Mouse (Mus musculus) stomach, embryonic 15.5 days (tissue): ENCODE measurements around the gene Nup153. TPM values are rescaled to one million over a fixed set of nuclear protein-coding genes. Genes with fewer than 3 reads are reported as not detected.

Source experiments
- ATAC-seq: fragments of 200-750 bp; cut with Nextera tagmentation; 2 replicates; pipeline ENCODE4 v1.8.0; 2017; ENCODE audit warnings: low read depth, moderate number of reproducible peaks, moderate TSS enrichment; ENCODE audit not compliant: insufficient read depth, low FRiP score
- H3K27ac ChIP-seq: fragments of 300-500 bp; sonication (generic); 2 replicates; pipeline ENCODE4 v1.5.1; 2015; ENCODE audit warnings: mild to moderate bottlenecking, inconsistent platforms
- H3K27me3 ChIP-seq: fragments of 300-500 bp; sonication (generic); replicated peaks from 2 replicates; pipeline ENCODE4 v1.6.1; 2015; ENCODE audit warnings: inconsistent platforms
- H3K36me3 ChIP-seq: fragments of 300-500 bp; sonication (generic); 2 replicates; pipeline ENCODE4 v1.6.1; 2015; ENCODE audit warnings: inconsistent platforms
- H3K4me1 ChIP-seq: fragments of 300-500 bp; sonication (generic); 2 replicates; pipeline ENCODE4 v1.6.1; 2015; ENCODE audit warnings: inconsistent platforms
- H3K4me2 ChIP-seq: fragments of 300-500 bp; sonication (generic); 2 replicates; pipeline ENCODE4 v1.6.1; 2015; ENCODE audit warnings: mild to moderate bottlenecking, inconsistent platforms
- H3K4me3 ChIP-seq: fragments of 300-500 bp; sonication (generic); replicated peaks from 2 replicates; pipeline ENCODE4 v1.5.1; 2015; ENCODE audit warnings: inconsistent platforms
- H3K9ac ChIP-seq: fragments of 300-500 bp; sonication (generic); 2 replicates; pipeline ENCODE4 v1.6.1; 2015; ENCODE audit warnings: inconsistent platforms
- H3K9me3 ChIP-seq: fragments of 300-500 bp; sonication (generic); 2 replicates; pipeline ENCODE4 v1.6.1; 2016; ENCODE audit warnings: inconsistent platforms
- WGBS: fragments of 180-500 bp; shearing (Covaris S2); methylation state at CpG from one replicate; pipeline ENCODE4 v1.1.7; 2015; 5-methylcytosine and 5-hydroxymethylcytosine counted together
- polyA plus RNA-seq: library from polyadenylated mRNA; unstranded; fragments of >200 nt; fragmentation: Nextera tagmentation; extraction: Ambion mirVana; gene quantifications from 2 replicates; pipeline ENCODE4 v1.2.1, GENCODE M21; 2015

Nup153 gene
- polyA plus RNA-seq, 1 experiment from 2014 or later: 18.4 TPM

GRCm38 (mm10) chr13:46727038-46727836 is 503 bp downstream of the Nup153 start:
- under 1% methylated on average over 62 of the region's 85 CpGs for WGBS
- no peaks in the 10 kb centered on the region for H3K27me3 ChIP-seq

GRCm38 (mm10) chr13:46726288-46727037 is 1.3 kb downstream of the Nup153 start:
- peak overlapping the region; percentile 71 for H3K9ac ChIP-seq
- H3K27ac ChIP-seq: peak overlapping the region; percentile 96
- H3K4me3 ChIP-seq: peak overlapping the region; percentile 73
- under 1% methylated on average over 29 of the region's 30 CpGs for WGBS
- H3K4me1 ChIP-seq: peaks cover 7% of the 10 kb centered on the region
- H3K27me3 ChIP-seq: no peaks in the 10 kb centered on the region
- peak overlapping the region; percentile 70 for H3K4me2 ChIP-seq
- no peaks in the 10 kb centered on the region for H3K9me3 ChIP-seq
- H3K36me3 ChIP-seq: no peaks in the 10 kb centered on the region
- ATAC-seq: no peak

More at GRCm38 (mm10) chr13:46727038-46727836, 503 bp downstream of the Nup153 start:
- Histone ChIP-seq H3K27ac (peak overlapping the region; percentile 96), H3K4me2 (peak overlapping the region; percentile 70), H3K36me3 (no peaks in the 10 kb centered on the region), H3K9ac (peak overlapping the region; percentile 71), H3K9me3 (no peaks in the 10 kb centered on the region), H3K4me1 (peaks cover 7% of the 10 kb centered on the region), H3K4me3 (peak overlapping the region; percentile 73)
- ATAC-seq: peak; percentile 74

GRCm38 (mm10) chr13:46725227-46725626 is 2.5 kb downstream of the Nup153 start:
- peaks cover 7% of the 10 kb centered on the region for H3K4me1 ChIP-seq
- no peak overlapping the region for H3K27ac ChIP-seq
- no peak overlapping the region for H3K4me3 ChIP-seq
- no peaks in the 10 kb centered on the region for H3K9me3 ChIP-seq
- ATAC-seq: no peak
- H3K4me2 ChIP-seq: peak overlapping the region; percentile 29; the same call in 1 of the 2 replicates
- H3K27me3 ChIP-seq: no peaks in the 10 kb centered on the region
- H3K9ac ChIP-seq: no peak overlapping the region
- H3K36me3 ChIP-seq: no peaks in the 10 kb centered on the region
- 23% methylated on average over 2 of the region's 2 CpGs for WGBS

GRCm38 (mm10) chr13:46724371-46724770 is 3.4 kb downstream of the Nup153 start:
- Histone ChIP-seq H3K4me2 (no peak overlapping the region), H3K4me1 (peaks cover 7% of the 10 kb centered on the region), H3K27ac (no peak overlapping the region), H3K9ac (no peak overlapping the region), H3K4me3 (no peak overlapping the region), H3K9me3 (no peaks in the 10 kb centered on the region), H3K36me3 (no peaks in the 10 kb centered on the region), H3K27me3 (no peaks in the 10 kb centered on the region)
- no peak for ATAC-seq

GRCm38 (mm10) chr13:46721009-46721408 is 6.7 kb downstream of the Nup153 start:
- Histone ChIP-seq H3K9ac (no peak overlapping the region), H3K36me3 (peaks cover 3% of the 10 kb centered on the region; the same call in 1 of the 2 replicates), H3K4me1 (peaks cover 7% of the 10 kb centered on the region), H3K4me3 (no peak overlapping the region), H3K27me3 (no peaks in the 10 kb centered on the region), H3K9me3 (no peaks in the 10 kb centered on the region), H3K27ac (no peak overlapping the region), H3K4me2 (no peak overlapping the region)
- no peak for ATAC-seq

- no peak for ATAC-seq
- Histone ChIP-seq H3K36me3 (peaks cover 5% of the 10 kb centered on the region; the same call in 1 of the 2 replicates), H3K9ac (no peak overlapping the region), H3K4me1 (no peaks in the 10 kb centered on the region), H3K27ac (no peak overlapping the region), H3K27me3 (no peaks in the 10 kb centered on the region), H3K9me3 (no peaks in the 10 kb centered on the region), H3K4me2 (no peak overlapping the region), H3K4me3 (no peak overlapping the region)
- WGBS: 80% methylated on average over 5 of the region's 5 CpGs
These were observed 8.8 kb downstream of the Nup153 start for GRCm38 (mm10) chr13:46718893-46719400.

- H3K36me3 ChIP-seq: peaks cover 12% of the 10 kb centered on the region; the same call in 1 of the 2 replicates
These were observed 11.6 kb downstream of the Nup153 start for GRCm38 (mm10) chr13:46715976-46716639.

GRCm38 (mm10) chr13:46713486-46713885 is 14.3 kb downstream of the Nup153 start:
- ATAC-seq: no peak
- H3K27ac ChIP-seq: no peak overlapping the region
- H3K4me3 ChIP-seq: no peak overlapping the region
- H3K27me3 ChIP-seq: no peaks in the 10 kb centered on the region
- no peak overlapping the region for H3K4me2 ChIP-seq
- 95% methylated on average over 5 of the region's 5 CpGs for WGBS
- peaks cover 12% of the 10 kb centered on the region; the same call in 1 of the 2 replicates for H3K36me3 ChIP-seq
- no peak overlapping the region for H3K9ac ChIP-seq
- H3K9me3 ChIP-seq: no peaks in the 10 kb centered on the region
- H3K4me1 ChIP-seq: no peaks in the 10 kb centered on the region

More at GRCm38 (mm10) chr13:46715976-46716639, 11.6 kb downstream of the Nup153 start:
- no peak overlapping the region for H3K27ac ChIP-seq
- H3K4me1 ChIP-seq: no peaks in the 10 kb centered on the region
- no peak overlapping the region for H3K4me2 ChIP-seq
- no peaks in the 10 kb centered on the region for H3K27me3 ChIP-seq
- 60% methylated on average over 3 of the region's 3 CpGs for WGBS
- H3K9me3 ChIP-seq: no peaks in the 10 kb centered on the region
- H3K9ac ChIP-seq: no peak overlapping the region
- H3K4me3 ChIP-seq: no peak overlapping the region
- ATAC-seq: no peak

- Histone ChIP-seq H3K9ac (no peak overlapping the region), H3K9me3 (no peaks in the 10 kb centered on the region), H3K36me3 (0 out of 2 replicates have a peak, but pooled peaks cover 2% of the 10 kb centered on the region), H3K4me2 (no peak overlapping the region), H3K4me3 (no peak overlapping the region), H3K27ac (no peak overlapping the region), H3K4me1 (no peaks in the 10 kb centered on the region), H3K27me3 (no peaks in the 10 kb centered on the region)
- ATAC-seq: no peak
- 83% methylated on average over 5 of the region's 5 CpGs for WGBS
These were observed 24.6 kb downstream of the Nup153 start for GRCm38 (mm10) chr13:46703138-46703537.

GRCm38 (mm10) chr13:46701486-46701885 is 26.3 kb downstream of the Nup153 start:
- no peaks in the 10 kb centered on the region for H3K4me1 ChIP-seq
- H3K9me3 ChIP-seq: no peaks in the 10 kb centered on the region
- no peak for ATAC-seq
- H3K27me3 ChIP-seq: no peaks in the 10 kb centered on the region
- 77% methylated on average over 2 of the region's 2 CpGs for WGBS
- no peak overlapping the region for H3K9ac ChIP-seq
- no peak overlapping the region for H3K27ac ChIP-seq
- H3K4me2 ChIP-seq: no peak overlapping the region
- 0 out of 2 replicates have a peak, but pooled peaks cover 2% of the 10 kb centered on the region for H3K36me3 ChIP-seq
- no peak overlapping the region for H3K4me3 ChIP-seq

- H3K4me1 ChIP-seq: no peaks in the 10 kb centered on the region
- H3K9me3 ChIP-seq: no peaks in the 10 kb centered on the region
- H3K36me3 ChIP-seq: peaks cover 4% of the 10 kb centered on the region; the same call in 1 of the 2 replicates
- no peak overlapping the region for H3K4me2 ChIP-seq
- WGBS: 92% methylated on average over 1 of the region's 1 CpGs
- no peak overlapping the region for H3K4me3 ChIP-seq
- H3K27me3 ChIP-seq: no peaks in the 10 kb centered on the region
- no peak overlapping the region for H3K27ac ChIP-seq
- ATAC-seq: no peak
- H3K9ac ChIP-seq: no peak overlapping the region
These were observed 28.4 kb downstream of the Nup153 start for GRCm38 (mm10) chr13:46699372-46699771.
